Mouse (Mus musculus): ENCODE measurements around the gene Prkar1a.
"Not testable (repeated sequence)": the region's sequence is repeated elsewhere in the genome, so short reads cannot be mapped to it uniquely, and the experiment has no call there.

Gene Prkar1a

GRCm38 (mm10) chr11:109649206-109649605, at the start of gene Prkar1a:
Gene Prkar1a, plus strand, starts transcription at chr11:109649405.
- DNase-seq (ENCODE audit: low spot score), result no peak

GRCm38 (mm10) chr11:109607600-109607999, 41.6 kb upstream of the Prkar1a start:
- DNase-seq (ENCODE audit: low spot score), result no peak

- no peak for DNase-seq (ENCODE audit: low spot score)
Observed at GRCm38 (mm10) chr11:109608976-109609625, 40.1 kb upstream of the Prkar1a start.

- DNase-seq (ENCODE audit: low spot score), result no peak
Observed at GRCm38 (mm10) chr11:109610046-109610794, 39.0 kb upstream of the Prkar1a start.

GRCm38 (mm10) chr11:109610795-109611302, 38.4 kb upstream of the Prkar1a start:
- DNase-seq (ENCODE audit: low spot score), result no peak

- peak; percentile 96 for DNase-seq (ENCODE audit: low spot score)
Observed at GRCm38 (mm10) chr11:109611303-109612149, 37.7 kb upstream of the Prkar1a start, which contains the start of gene Wipi1. Gene Wipi1, minus strand, starts transcription at chr11:109611967.

- no peak for DNase-seq (ENCODE audit: low spot score)
Observed at GRCm38 (mm10) chr11:109612871-109613529, 36.2 kb upstream of the Prkar1a start.

GRCm38 (mm10) chr11:109615286-109615685, 33.9 kb upstream of the Prkar1a start:
- DNase-seq (ENCODE audit: low spot score), result no peak

- DNase-seq (ENCODE audit: low spot score), result no peak
Observed at GRCm38 (mm10) chr11:109616352-109616751, 32.9 kb upstream of the Prkar1a start.

GRCm38 (mm10) chr11:109616766-109617165, 32.4 kb upstream of the Prkar1a start:
- DNase-seq (ENCODE audit: low spot score), result no peak

GRCm38 (mm10) chr11:109619055-109619454, 30.1 kb upstream of the Prkar1a start:
- not testable (repeated sequence) for DNase-seq (ENCODE audit: low spot score)

- DNase-seq (ENCODE audit: low spot score), result no peak
Observed at GRCm38 (mm10) chr11:109620356-109620755, 28.8 kb upstream of the Prkar1a start.

GRCm38 (mm10) chr11:109621183-109621582, 28.0 kb upstream of the Prkar1a start:
- DNase-seq (ENCODE audit: low spot score), result no peak

GRCm38 (mm10) chr11:109622518-109623037, 26.6 kb upstream of the Prkar1a start:
- DNase-seq (ENCODE audit: low spot score), result no peak

- no peak for DNase-seq (ENCODE audit: low spot score)
Observed at GRCm38 (mm10) chr11:109623238-109623637, 26.0 kb upstream of the Prkar1a start.

GRCm38 (mm10) chr11:109627648-109628047, 21.6 kb upstream of the Prkar1a start:
- no peak for DNase-seq (ENCODE audit: low spot score)

- DNase-seq (ENCODE audit: low spot score), result no peak
Observed at GRCm38 (mm10) chr11:109628099-109628498, 21.1 kb upstream of the Prkar1a start.

GRCm38 (mm10) chr11:109629021-109629521, 20.1 kb upstream of the Prkar1a start:
- DNase-seq (ENCODE audit: low spot score), result no peak

GRCm38 (mm10) chr11:109634928-109635327, 14.3 kb upstream of the Prkar1a start:
- no peak for DNase-seq (ENCODE audit: low spot score)

GRCm38 (mm10) chr11:109635871-109636395, 13.3 kb upstream of the Prkar1a start:
- no peak for DNase-seq (ENCODE audit: low spot score)

Measured in ovary, postnatal 10 days (tissue).